Mouse (Mus musculus): ENCODE measurements around the gene Magi2. TPM values are rescaled to one million over a fixed set of nuclear protein-coding genes. Genes with fewer than 3 reads are reported as not detected.

Gene Magi2
- polyA plus RNA-seq, 1 experiment = 0.18 TPM

DNA sequence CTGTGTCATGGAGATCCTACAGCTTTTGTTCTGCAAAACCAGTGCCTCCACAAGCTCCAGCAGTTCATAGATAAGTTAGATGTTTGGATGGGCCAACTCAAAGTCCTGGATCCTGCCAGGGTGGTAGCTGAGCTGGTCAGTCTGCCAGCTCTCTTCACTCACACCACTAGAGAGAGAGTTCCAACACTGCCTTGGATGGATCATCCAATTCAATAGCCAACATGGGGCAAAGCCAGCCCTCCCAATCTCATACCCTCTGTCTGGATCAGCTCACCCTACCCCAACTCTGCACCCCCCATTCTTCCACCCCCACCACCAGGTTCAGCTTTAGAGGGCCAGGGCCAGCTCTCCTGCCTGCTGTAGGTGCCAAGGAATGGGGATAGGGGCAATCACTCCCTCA is 235.7 kb downstream of the Magi2 start:
- H3K4me3 ChIP-seq (ENCODE audit: insufficient read depth, poor library complexity, severe bottlenecking) = no peak overlapping the region
- H3K36me3 ChIP-seq (ENCODE audit: control insufficient read depth, insufficient read depth) = no peaks in the 10 kb centered on the region
- no peaks in the 10 kb centered on the region for H3K27me3 ChIP-seq (ENCODE audit: control insufficient read depth, insufficient read depth, insufficient read length)
- H3ac ChIP-seq (ENCODE audit: control insufficient read depth, insufficient read length, low read depth) = no peak overlapping the region
- no peaks in the 10 kb centered on the region for H3K79me3 ChIP-seq (ENCODE audit: low read depth)
- no peaks in the 10 kb centered on the region for H3K79me2 ChIP-seq (ENCODE audit: control insufficient read depth, insufficient read depth)
- TF ChIP-seq CTCF (IDR thresholded peaks at IDR 0.05; ENCODE audit: control insufficient read depth, insufficient read depth, insufficient read length) (no peak), MAX (IDR thresholded peaks at IDR 0.05) (no peak), MYOG (IDR thresholded peaks at IDR 0.05; ENCODE audit: control insufficient read depth, extremely low read depth, insufficient read length) (no peak), MYOD1 (IDR thresholded peaks at IDR 0.05; ENCODE audit: control insufficient read depth, insufficient read length, low read depth) (no peak), CEBPB (IDR thresholded peaks at IDR 0.05; ENCODE audit: low read depth) (no peak), USF1 (IDR thresholded peaks at IDR 0.05; ENCODE audit: low read depth) (no peak), FOSL1 (IDR thresholded peaks at IDR 0.05; ENCODE audit: insufficient read depth, low read length, poor library complexity, severe bottlenecking) (no peak)

DNA sequence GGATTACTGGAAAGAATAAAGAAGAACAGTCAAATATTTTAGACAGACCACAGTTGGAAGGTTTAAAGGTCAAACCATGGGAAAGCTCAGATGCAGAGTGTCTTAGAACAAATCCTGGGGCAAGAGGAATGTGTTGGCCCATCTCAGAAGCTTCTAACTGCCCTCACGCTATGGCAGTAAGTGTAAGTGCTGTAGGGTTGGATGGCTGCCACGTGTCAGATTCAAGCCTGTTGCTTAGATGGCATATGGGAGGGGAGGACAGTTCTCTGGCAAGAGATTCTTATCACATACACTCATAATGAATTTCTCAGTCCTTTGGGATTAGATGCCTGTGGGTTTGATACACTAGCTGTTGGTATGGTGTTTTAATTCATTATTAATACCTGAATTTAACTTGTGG is 238.5 kb downstream of the Magi2 start:
- no peaks in the 10 kb centered on the region for H3K79me3 ChIP-seq (ENCODE audit: low read depth)
- TF ChIP-seq USF1 (IDR thresholded peaks at IDR 0.05; ENCODE audit: low read depth) (no peak), MYOD1 (IDR thresholded peaks at IDR 0.05; ENCODE audit: control insufficient read depth, insufficient read length, low read depth) (no peak), CEBPB (IDR thresholded peaks at IDR 0.05; ENCODE audit: low read depth) (no peak), CTCF (IDR thresholded peaks at IDR 0.05; ENCODE audit: control insufficient read depth, insufficient read depth, insufficient read length) (no peak), MAX (IDR thresholded peaks at IDR 0.05) (no peak), MYOG (IDR thresholded peaks at IDR 0.05; ENCODE audit: control insufficient read depth, extremely low read depth, insufficient read length) (no peak), FOSL1 (IDR thresholded peaks at IDR 0.05; ENCODE audit: insufficient read depth, low read length, poor library complexity, severe bottlenecking) (no peak)
- no peaks in the 10 kb centered on the region for H3K36me3 ChIP-seq (ENCODE audit: control insufficient read depth, insufficient read depth)
- H3K4me3 ChIP-seq (ENCODE audit: insufficient read depth, poor library complexity, severe bottlenecking) = no peak overlapping the region
- no peaks in the 10 kb centered on the region for H3K79me2 ChIP-seq (ENCODE audit: control insufficient read depth, insufficient read depth)
- H3ac ChIP-seq (ENCODE audit: control insufficient read depth, insufficient read length, low read depth) = no peak overlapping the region
- no peaks in the 10 kb centered on the region for H3K27me3 ChIP-seq (ENCODE audit: control insufficient read depth, insufficient read depth, insufficient read length)

DNA sequence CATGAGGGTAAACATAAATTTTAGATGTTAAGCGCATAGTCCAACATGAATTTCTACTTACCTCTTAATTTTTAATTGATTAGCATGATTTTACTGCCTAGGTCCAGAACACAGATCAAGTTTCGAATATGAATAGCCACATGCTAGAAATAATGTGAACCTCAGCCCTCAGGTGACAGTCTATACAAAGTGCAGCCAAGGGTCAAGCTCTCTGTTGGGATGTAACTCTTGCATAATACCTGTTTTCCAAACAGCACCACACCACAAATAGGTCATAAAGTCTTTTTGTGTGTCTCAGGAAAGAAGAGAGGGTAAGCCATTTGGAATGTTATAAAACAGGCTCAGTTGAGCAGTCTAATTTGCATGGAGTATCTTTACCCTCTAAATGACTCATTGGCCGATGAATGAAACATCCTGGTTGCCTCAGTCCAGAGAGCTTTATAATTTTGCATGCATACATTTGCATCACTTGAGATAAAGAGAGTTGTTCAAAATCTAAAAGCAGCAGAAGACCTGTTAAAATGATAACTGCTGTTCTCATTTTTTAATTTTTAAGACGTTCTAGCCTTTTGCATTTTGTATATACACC is 246.1 kb downstream of the Magi2 start:
- TF ChIP-seq CTCF (IDR thresholded peaks at IDR 0.05; ENCODE audit: control insufficient read depth, insufficient read depth, insufficient read length) (no peak), MAX (IDR thresholded peaks at IDR 0.05) (no peak), MYOG (IDR thresholded peaks at IDR 0.05; ENCODE audit: control insufficient read depth, extremely low read depth, insufficient read length) (no peak), USF1 (IDR thresholded peaks at IDR 0.05; ENCODE audit: low read depth) (no peak), MYOD1 (IDR thresholded peaks at IDR 0.05; ENCODE audit: control insufficient read depth, insufficient read length, low read depth) (no peak), CEBPB (IDR thresholded peaks at IDR 0.05; ENCODE audit: low read depth) (no peak), FOSL1 (IDR thresholded peaks at IDR 0.05; ENCODE audit: insufficient read depth, low read length, poor library complexity, severe bottlenecking) (no peak)

DNA sequence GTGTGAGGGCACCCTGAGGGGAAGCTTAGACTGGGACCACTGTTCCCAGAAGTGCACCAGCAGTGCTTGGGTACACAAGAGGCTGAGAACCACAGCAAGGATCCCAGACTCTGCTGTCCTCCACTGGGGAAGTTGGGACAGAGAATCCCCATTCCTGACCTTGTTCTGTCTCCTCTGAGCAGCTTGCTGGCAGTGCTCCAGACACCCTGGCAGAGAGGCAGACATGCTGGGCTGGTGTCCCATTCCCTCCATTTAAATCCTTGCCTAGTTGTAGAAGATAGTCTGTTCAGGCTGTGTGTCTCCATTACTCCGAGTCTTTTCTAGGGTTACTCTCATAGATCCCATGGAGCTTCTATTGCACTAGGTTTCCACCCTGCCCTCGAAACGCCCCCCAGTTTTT is 256.1 kb downstream of the Magi2 start:
- H3K27me3 ChIP-seq (ENCODE audit: control insufficient read depth, insufficient read depth, insufficient read length) = no peaks in the 10 kb centered on the region
- H3ac ChIP-seq (ENCODE audit: control insufficient read depth, insufficient read length, low read depth) = no peak overlapping the region
- H3K4me3 ChIP-seq (ENCODE audit: insufficient read depth, poor library complexity, severe bottlenecking) = no peak overlapping the region
- H3K79me3 ChIP-seq (ENCODE audit: low read depth) = no peaks in the 10 kb centered on the region
- TF ChIP-seq CEBPB (IDR thresholded peaks at IDR 0.05; ENCODE audit: low read depth) = no peak
- TF ChIP-seq CTCF (IDR thresholded peaks at IDR 0.05; ENCODE audit: control insufficient read depth, insufficient read depth, insufficient read length) = no peak
- TF ChIP-seq MYOG (IDR thresholded peaks at IDR 0.05; ENCODE audit: control insufficient read depth, extremely low read depth, insufficient read length) = no peak
- no peak for TF ChIP-seq MAX (IDR thresholded peaks at IDR 0.05)
- no peak for TF ChIP-seq USF1 (IDR thresholded peaks at IDR 0.05; ENCODE audit: low read depth)
- TF ChIP-seq FOSL1 (IDR thresholded peaks at IDR 0.05; ENCODE audit: insufficient read depth, low read length, poor library complexity, severe bottlenecking) = no peak
- TF ChIP-seq MYOD1 (IDR thresholded peaks at IDR 0.05; ENCODE audit: control insufficient read depth, insufficient read length, low read depth) = no peak
- no peaks in the 10 kb centered on the region for H3K79me2 ChIP-seq (ENCODE audit: control insufficient read depth, insufficient read depth)
- H3K36me3 ChIP-seq (ENCODE audit: control insufficient read depth, insufficient read depth) = no peaks in the 10 kb centered on the region

More for the DNA sequence above, 246.1 kb downstream of the Magi2 start:
- Histone ChIP-seq H3K4me3 (ENCODE audit: insufficient read depth, poor library complexity, severe bottlenecking) (no peak overlapping the region), H3K27me3 (ENCODE audit: control insufficient read depth, insufficient read depth, insufficient read length) (no peaks in the 10 kb centered on the region), H3K36me3 (ENCODE audit: control insufficient read depth, insufficient read depth) (no peaks in the 10 kb centered on the region), H3K79me3 (ENCODE audit: low read depth) (no peaks in the 10 kb centered on the region), H3K79me2 (ENCODE audit: control insufficient read depth, insufficient read depth) (no peaks in the 10 kb centered on the region), H3ac (ENCODE audit: control insufficient read depth, insufficient read length, low read depth) (no peak overlapping the region)

DNA sequence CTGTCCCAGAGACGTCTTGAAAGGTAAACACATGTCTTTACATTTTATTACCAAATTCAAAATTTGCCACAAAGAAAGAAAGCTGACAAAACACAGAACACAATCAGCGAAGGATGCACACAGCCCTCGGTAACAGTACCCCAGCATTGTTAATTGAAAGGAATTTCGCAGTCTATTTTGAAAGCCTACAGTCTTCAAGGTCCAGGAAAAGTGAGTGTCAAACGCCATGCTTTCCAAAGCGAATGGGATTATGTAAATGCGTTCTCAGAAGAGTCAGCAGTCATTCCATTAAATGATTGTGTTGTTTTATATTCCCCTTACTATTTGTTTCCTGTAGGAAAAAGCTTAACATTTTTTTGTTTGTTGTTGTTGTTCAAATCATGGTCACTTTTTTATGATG is 261.1 kb downstream of the Magi2 start:
- Histone ChIP-seq H3K27me3 (ENCODE audit: control insufficient read depth, insufficient read depth, insufficient read length) (no peaks in the 10 kb centered on the region), H3ac (ENCODE audit: control insufficient read depth, insufficient read length, low read depth) (no peak overlapping the region), H3K79me3 (ENCODE audit: low read depth) (no peaks in the 10 kb centered on the region), H3K4me3 (ENCODE audit: insufficient read depth, poor library complexity, severe bottlenecking) (no peak overlapping the region), H3K79me2 (ENCODE audit: control insufficient read depth, insufficient read depth) (no peaks in the 10 kb centered on the region), H3K36me3 (ENCODE audit: control insufficient read depth, insufficient read depth) (no peaks in the 10 kb centered on the region)
- TF ChIP-seq CTCF (IDR thresholded peaks at IDR 0.05; ENCODE audit: control insufficient read depth, insufficient read depth, insufficient read length) = no peak

DNA sequence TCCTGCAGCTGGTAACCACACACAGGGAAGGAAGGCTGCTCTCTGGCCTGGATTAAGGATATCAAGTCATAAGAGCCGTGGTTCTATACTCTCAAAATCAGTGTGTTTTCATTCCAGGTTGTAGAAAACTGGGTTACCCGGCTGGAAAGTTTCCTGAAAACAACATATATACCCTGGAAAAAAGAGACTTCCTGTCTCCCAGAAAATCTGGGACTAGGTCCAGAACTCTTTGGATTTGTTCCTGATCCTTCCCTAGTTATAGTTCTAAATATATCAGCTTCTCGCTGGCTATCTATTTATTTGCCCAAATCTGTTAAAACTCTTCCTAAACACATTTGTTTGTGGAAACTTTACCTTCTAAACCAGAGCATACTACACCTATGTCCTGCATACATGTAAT is 274.2 kb downstream of the Magi2 start:
- no peak overlapping the region for H3K4me3 ChIP-seq (ENCODE audit: insufficient read depth, poor library complexity, severe bottlenecking)
- no peaks in the 10 kb centered on the region for H3K36me3 ChIP-seq (ENCODE audit: control insufficient read depth, insufficient read depth)
- TF ChIP-seq MAX (IDR thresholded peaks at IDR 0.05) (no peak), USF1 (IDR thresholded peaks at IDR 0.05; ENCODE audit: low read depth) (no peak), CEBPB (IDR thresholded peaks at IDR 0.05; ENCODE audit: low read depth) (no peak), CTCF (IDR thresholded peaks at IDR 0.05; ENCODE audit: control insufficient read depth, insufficient read depth, insufficient read length) (no peak), MYOD1 (IDR thresholded peaks at IDR 0.05; ENCODE audit: control insufficient read depth, insufficient read length, low read depth) (no peak), FOSL1 (IDR thresholded peaks at IDR 0.05; ENCODE audit: insufficient read depth, low read length, poor library complexity, severe bottlenecking) (no peak), MYOG (IDR thresholded peaks at IDR 0.05; ENCODE audit: control insufficient read depth, extremely low read depth, insufficient read length) (no peak)
- no peaks in the 10 kb centered on the region for H3K79me2 ChIP-seq (ENCODE audit: control insufficient read depth, insufficient read depth)
- H3K27me3 ChIP-seq (ENCODE audit: control insufficient read depth, insufficient read depth, insufficient read length) = no peaks in the 10 kb centered on the region
- H3ac ChIP-seq (ENCODE audit: control insufficient read depth, insufficient read length, low read depth) = no peak overlapping the region
- no peaks in the 10 kb centered on the region for H3K79me3 ChIP-seq (ENCODE audit: low read depth)

All from C2C12 (cell line).